Mouse (Mus musculus): Measurements from ENCODE around the gene Ceacam10. TPM values are rescaled to one million over a fixed set of nuclear protein-coding genes. Genes with fewer than 3 reads are reported as not detected.

Gene Ceacam10
- polyA plus RNA-seq (2021; fragmentation: Nextera tagmentation), result 0.18 TPM in 1 of 2 replicates, not detected in the other
- long read RNA-seq, experiment 1, result 0 reads
- long read RNA-seq, experiment 2, result 0 reads

GRCm38 (mm10) chr7:24776918-24777317 lies at the start of gene Ceacam10:
Ceacam10 (plus strand) TSS chr7:24777206.

GRCm38 (mm10) chr7:24760211-24760610 lies 16.8 kb upstream of the Ceacam10 start, which contains the start of gene Cd177:
Cd177 (minus strand) TSS chr7:24760311.

Other genes with a start within 250 kb of the Ceacam10 start
- 9.7 and 10.2 TPM in 2 replicates for gene Irgq, start 246.5 kb upstream of the Ceacam10 start, polyA plus RNA-seq (2021; fragmentation: Nextera tagmentation)
- gene Pinlyp, start 231.1 kb upstream of the Ceacam10 start, polyA plus RNA-seq (2021; fragmentation: Nextera tagmentation), result not detected in 2 replicates
- 27.8 and 31.3 TPM in 2 replicates for gene Xrcc1, start 230.9 kb upstream of the Ceacam10 start, polyA plus RNA-seq (2021; fragmentation: Nextera tagmentation)
- gene Ethe1, start 189.7 kb upstream of the Ceacam10 start, polyA plus RNA-seq (2021; fragmentation: Nextera tagmentation), result 30.0 and 33.3 TPM in 2 replicates
- gene Zfp575, start 189.6 kb upstream of the Ceacam10 start, polyA plus RNA-seq (2021; fragmentation: Nextera tagmentation), result 7.2 and 10.3 TPM in 2 replicates
- not detected in 2 replicates for gene Phldb3, start 166.4 kb upstream of the Ceacam10 start, polyA plus RNA-seq (2021; fragmentation: Nextera tagmentation)
- not detected in 2 replicates for gene Lypd3, start 140.7 kb upstream of the Ceacam10 start, polyA plus RNA-seq (2021; fragmentation: Nextera tagmentation)
- not detected in 2 replicates for gene Tex101, start 100.5 kb upstream of the Ceacam10 start, polyA plus RNA-seq (2021; fragmentation: Nextera tagmentation)
- not detected in 2 replicates for gene BC049730, start 68.0 kb upstream of the Ceacam10 start, polyA plus RNA-seq (2021; fragmentation: Nextera tagmentation)
- gene Gm4763, start 50.3 kb upstream of the Ceacam10 start, polyA plus RNA-seq (2021; fragmentation: Nextera tagmentation), result not detected in 2 replicates
- gene Cd177, start 16.9 kb upstream of the Ceacam10 start, polyA plus RNA-seq (2021; fragmentation: Nextera tagmentation), result 0.05 and 0.11 TPM in 2 replicates
- 3.4 and 3.5 TPM in 2 replicates for gene Gm9844, start 85.0 kb downstream of the Ceacam10 start, polyA plus RNA-seq (2021; fragmentation: Nextera tagmentation)
- gene Lypd4, start 92.7 kb downstream of the Ceacam10 start, polyA plus RNA-seq (2021; fragmentation: Nextera tagmentation), result not detected in 2 replicates
- gene Dmrtc2, start 92.9 kb downstream of the Ceacam10 start, polyA plus RNA-seq (2021; fragmentation: Nextera tagmentation), result not detected in 2 replicates
- gene Rps19, start 107.2 kb downstream of the Ceacam10 start, polyA plus RNA-seq (2021; fragmentation: Nextera tagmentation), result 2,737 and 3,292 TPM in 2 replicates
- 0.21 TPM in 1 of 2 replicates, not detected in the other for gene Cd79a, start 120.2 kb downstream of the Ceacam10 start, polyA plus RNA-seq (2021; fragmentation: Nextera tagmentation)
- gene Arhgef1, start 125.7 kb downstream of the Ceacam10 start, polyA plus RNA-seq (2021; fragmentation: Nextera tagmentation), result 5.6 and 6.3 TPM in 2 replicates
- not detected in 2 replicates for gene Gm4881, start 167.3 kb downstream of the Ceacam10 start, polyA plus RNA-seq (2021; fragmentation: Nextera tagmentation)
- 526 and 559 TPM in 2 replicates for gene Rabac1, start 195.5 kb downstream of the Ceacam10 start, polyA plus RNA-seq (2021; fragmentation: Nextera tagmentation)
- 1,296 and 1,449 TPM in 2 replicates for gene Atp1a3, start 228.8 kb downstream of the Ceacam10 start, polyA plus RNA-seq (2021; fragmentation: Nextera tagmentation)